Mouse (Mus musculus): ENCODE measurements around the gene Pparg.

DNA sequence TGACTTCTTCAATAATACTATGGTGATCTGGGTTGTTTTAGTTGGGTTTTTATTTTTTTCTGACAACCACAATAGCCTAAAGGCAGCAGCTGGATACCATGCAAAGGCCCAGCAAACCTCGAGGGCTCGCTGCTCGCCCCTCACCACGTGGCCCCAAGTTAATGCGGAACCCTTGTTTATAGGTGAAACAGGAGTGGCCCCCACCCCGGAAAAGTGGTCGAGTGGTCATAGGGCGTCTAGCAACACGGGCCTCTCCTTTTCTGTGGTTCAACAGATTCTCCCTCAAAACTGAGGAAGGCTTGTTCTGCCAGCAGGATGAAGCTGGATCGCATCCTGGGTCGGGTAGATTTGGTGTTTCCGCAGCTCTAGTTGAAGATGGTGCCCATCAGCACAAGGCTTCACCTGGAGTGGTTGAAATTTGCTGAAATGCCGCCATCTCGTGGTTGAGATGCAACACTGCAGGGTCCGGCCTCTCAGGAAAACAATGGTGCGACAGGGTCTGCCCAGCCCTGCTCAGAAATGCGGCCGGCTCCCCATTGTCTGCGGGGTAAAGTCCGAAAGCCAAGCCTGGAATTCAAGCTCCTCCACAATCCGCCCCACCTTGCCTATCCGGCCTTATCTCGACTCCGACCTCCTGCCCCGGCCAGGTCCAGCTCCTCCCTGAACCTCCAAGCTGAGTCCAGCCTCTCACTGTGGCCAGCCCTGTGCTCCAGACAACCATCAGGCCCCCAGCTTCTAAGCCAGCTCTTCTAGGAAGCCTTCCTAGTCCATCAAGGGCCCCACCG, 178.1 kb downstream of the Pparg start:
- peak; percentile 94 for TF ChIP-seq CTCF (IDR thresholded peaks at IDR 0.05; ENCODE audit: extremely low read depth, insufficient read depth, low read length)
- no peak for TF ChIP-seq POLR2A (IDR thresholded peaks at IDR 0.05; ENCODE audit: extremely low read depth, insufficient read depth, low read length)
